Mouse (Mus musculus) forebrain, embryonic 10.5 days (tissue): ENCODE measurements around the gene Slc5a3. TPM values are rescaled to one million over a fixed set of nuclear protein-coding genes. Genes with fewer than 3 reads are reported as not detected.

Experiments used
- DNase-seq: peaks from one replicate; pipeline ENCODE4 v3.0.0-alpha.2; 2017; ENCODE audit warnings: low spot score; ENCODE audit errors: extremely low spot score
- H3K27ac ChIP-seq: fragments of 300-500 bp; sonication (generic); 2 replicates; pipeline ENCODE4 v1.5.1; 2016; ENCODE audit warnings: mild to moderate bottlenecking
- H3K27me3 ChIP-seq: fragments of 300-500 bp; sonication (generic); 2 replicates; pipeline ENCODE4 v1.6.1; 2016; ENCODE audit warnings: mild to moderate bottlenecking; ENCODE audit not compliant: poor library complexity, severe bottlenecking
- H3K36me3 ChIP-seq: fragments of 300-500 bp; sonication (generic); replicated peaks from 2 replicates; pipeline ENCODE4 v1.6.1; 2016; ENCODE audit warnings: mild to moderate bottlenecking, moderate library complexity
- H3K4me1 ChIP-seq: fragments of 300-500 bp; sonication (generic); 2 replicates; pipeline ENCODE4 v1.6.1; 2016
- H3K4me3 ChIP-seq: fragments of 300-500 bp; sonication (generic); 2 replicates; pipeline ENCODE4 v1.5.1; 2016; ENCODE audit warnings: mild to moderate bottlenecking, moderate library complexity
- H3K9me3 ChIP-seq: fragments of 300-500 bp; sonication (generic); 2 replicates; pipeline ENCODE4 v1.6.1; 2016; ENCODE audit warnings: mild to moderate bottlenecking, moderate library complexity
- WGBS: fragments of 180-500 bp; shearing (Covaris S2); methylation state at CpG from one replicate; pipeline ENCODE4 v1.1.7; 2016; 5-methylcytosine and 5-hydroxymethylcytosine counted together
- polyA plus RNA-seq: library from polyadenylated mRNA; unstranded; fragments of >200 nt; fragmentation: Nextera tagmentation; extraction: Ambion mirVana; gene quantifications from 2 replicates; pipeline ENCODE4 v1.2.1, GENCODE M21; 2016

Gene Slc5a3
- polyA plus RNA-seq, 1 experiment from 2014 or later: 10.8 TPM

GRCm38 (mm10) chr16:92039966-92040365 is 18.2 kb upstream of the Slc5a3 start:
- peaks cover 3% of the 10 kb centered on the region; the same call in 1 of the 2 replicates for H3K4me1 ChIP-seq
- WGBS: 95% methylated on average over 11 of the region's 11 CpGs
- H3K27ac ChIP-seq: no peak overlapping the region
- no peaks in the 10 kb centered on the region for H3K27me3 ChIP-seq
- no peak for DNase-seq
- no peak overlapping the region for H3K4me3 ChIP-seq
- H3K9me3 ChIP-seq: no peaks in the 10 kb centered on the region; the same call in 1 of the 2 replicates
- H3K36me3 ChIP-seq: no peaks in the 10 kb centered on the region

- Histone ChIP-seq H3K9me3 (peaks cover 13% of the 10 kb centered on the region), H3K27ac (no peak overlapping the region)
- 81% methylated on average over 7 of the region's 7 CpGs for WGBS
Measured at GRCm38 (mm10) chr16:92051777-92052310, 6.3 kb upstream of the Slc5a3 start.

GRCm38 (mm10) chr16:92052569-92052968 is 5.6 kb upstream of the Slc5a3 start:
- Histone ChIP-seq H3K36me3 (peaks cover 5% of the 10 kb centered on the region; the same call in 1 of the 2 replicates), H3K4me1 (peaks cover 24% of the 10 kb centered on the region), H3K4me3 (no peak overlapping the region), H3K27ac (no peak overlapping the region), H3K27me3 (no peaks in the 10 kb centered on the region), H3K9me3 (peaks cover 13% of the 10 kb centered on the region)
- DNase-seq: no peak
- WGBS: 84% methylated on average over 10 of the region's 10 CpGs

More at GRCm38 (mm10) chr16:92051777-92052310, 6.3 kb upstream of the Slc5a3 start:
- no peak for DNase-seq
- H3K27me3 ChIP-seq: no peaks in the 10 kb centered on the region
- no peak overlapping the region for H3K4me3 ChIP-seq
- H3K4me1 ChIP-seq: peaks cover 19% of the 10 kb centered on the region
- peaks cover 5% of the 10 kb centered on the region; the same call in 1 of the 2 replicates for H3K36me3 ChIP-seq

GRCm38 (mm10) chr16:92056711-92057110 is 1.4 kb upstream of the Slc5a3 start:
- peaks cover 39% of the 10 kb centered on the region for H3K4me1 ChIP-seq
- peaks cover 22% of the 10 kb centered on the region for H3K36me3 ChIP-seq
- no peak overlapping the region for H3K27ac ChIP-seq
- no peak for DNase-seq
- 72% methylated on average over 2 of the region's 2 CpGs for WGBS
- H3K9me3 ChIP-seq: peaks cover 13% of the 10 kb centered on the region
- no peak overlapping the region for H3K4me3 ChIP-seq
- H3K27me3 ChIP-seq: no peaks in the 10 kb centered on the region

GRCm38 (mm10) chr16:92057456-92057851 is 668 bp upstream of the Slc5a3 start:
- peak overlapping the region; percentile 97 for H3K27ac ChIP-seq
- peak overlapping the region; percentile 97 for H3K4me3 ChIP-seq
- 5% methylated on average over 11 of the region's 11 CpGs for WGBS
- no peaks in the 10 kb centered on the region for H3K27me3 ChIP-seq
- H3K9me3 ChIP-seq: peaks cover 13% of the 10 kb centered on the region
- H3K4me1 ChIP-seq: peaks cover 39% of the 10 kb centered on the region
- peaks cover 29% of the 10 kb centered on the region for H3K36me3 ChIP-seq
- DNase-seq: no peak

GRCm38 (mm10) chr16:92058644-92059620 is 810 bp downstream of the Slc5a3 start:
- peaks cover 8% of the 10 kb centered on the region for H3K9me3 ChIP-seq
- no peaks in the 10 kb centered on the region for H3K27me3 ChIP-seq
- H3K4me1 ChIP-seq: peaks cover 39% of the 10 kb centered on the region
- peak overlapping the region; percentile 97 for H3K4me3 ChIP-seq
- H3K36me3 ChIP-seq: peaks cover 39% of the 10 kb centered on the region
- WGBS: 2% methylated on average over 63 of the region's 63 CpGs
- peak overlapping the region; percentile 97 for H3K27ac ChIP-seq
- DNase-seq: peak; percentile 27

GRCm38 (mm10) chr16:92060213-92060612 is 2.1 kb downstream of the Slc5a3 start:
- no peak for DNase-seq
- 75% methylated on average over 3 of the region's 3 CpGs for WGBS
- peaks cover 51% of the 10 kb centered on the region for H3K36me3 ChIP-seq

GRCm38 (mm10) chr16:92061586-92061985 is 3.5 kb downstream of the Slc5a3 start:
- Histone ChIP-seq H3K4me1 (peaks cover 39% of the 10 kb centered on the region), H3K27me3 (no peaks in the 10 kb centered on the region), H3K4me3 (no peak overlapping the region), H3K27ac (no peak overlapping the region), H3K9me3 (no peaks in the 10 kb centered on the region), H3K36me3 (peaks cover 59% of the 10 kb centered on the region)
- 96% methylated on average over 7 of the region's 7 CpGs for WGBS
- no peak for DNase-seq

More at GRCm38 (mm10) chr16:92060213-92060612, 2.1 kb downstream of the Slc5a3 start:
- Histone ChIP-seq H3K27ac (no peak overlapping the region), H3K9me3 (no peaks in the 10 kb centered on the region), H3K4me3 (peak overlapping the region; percentile 97; the same call in 1 of the 2 replicates), H3K4me1 (peaks cover 39% of the 10 kb centered on the region), H3K27me3 (no peaks in the 10 kb centered on the region)

- no peak for DNase-seq
- Histone ChIP-seq H3K4me3 (no peak overlapping the region), H3K4me1 (peaks cover 31% of the 10 kb centered on the region), H3K27me3 (no peaks in the 10 kb centered on the region), H3K36me3 (peaks cover 72% of the 10 kb centered on the region), H3K9me3 (no peaks in the 10 kb centered on the region), H3K27ac (no peak overlapping the region)
- WGBS: 98% methylated on average over 1 of the region's 1 CpGs
Measured at GRCm38 (mm10) chr16:92062832-92063231, 4.7 kb downstream of the Slc5a3 start.

GRCm38 (mm10) chr16:92064801-92065200 is 6.7 kb downstream of the Slc5a3 start:
- Histone ChIP-seq H3K27ac (no peak overlapping the region), H3K27me3 (no peaks in the 10 kb centered on the region), H3K4me1 (peaks cover 13% of the 10 kb centered on the region), H3K4me3 (no peak overlapping the region), H3K36me3 (peaks cover 90% of the 10 kb centered on the region), H3K9me3 (no peaks in the 10 kb centered on the region)
- 96% methylated on average over 2 of the region's 2 CpGs for WGBS
- no peak for DNase-seq

GRCm38 (mm10) chr16:92070338-92070737 is 12.2 kb downstream of the Slc5a3 start:
- H3K4me1 ChIP-seq: no peaks in the 10 kb centered on the region
- H3K9me3 ChIP-seq: no peaks in the 10 kb centered on the region
- no peak overlapping the region for H3K4me3 ChIP-seq
- no peak for DNase-seq
- 95% methylated on average over 8 of the region's 8 CpGs for WGBS
- H3K36me3 ChIP-seq: peaks cover 72% of the 10 kb centered on the region
- H3K27ac ChIP-seq: no peak overlapping the region
- no peaks in the 10 kb centered on the region for H3K27me3 ChIP-seq

GRCm38 (mm10) chr16:92076797-92077196 is 18.7 kb downstream of the Slc5a3 start:
- H3K27ac ChIP-seq: no peak overlapping the region
- H3K27me3 ChIP-seq: no peaks in the 10 kb centered on the region
- H3K9me3 ChIP-seq: no peaks in the 10 kb centered on the region
- H3K36me3 ChIP-seq: peaks cover 68% of the 10 kb centered on the region
- DNase-seq: no peak
- 95% methylated on average over 8 of the region's 8 CpGs for WGBS
- H3K4me3 ChIP-seq: no peak overlapping the region
- no peaks in the 10 kb centered on the region for H3K4me1 ChIP-seq
